Mouse (Mus musculus): ENCODE results near the gene Hecw2.

DNA sequence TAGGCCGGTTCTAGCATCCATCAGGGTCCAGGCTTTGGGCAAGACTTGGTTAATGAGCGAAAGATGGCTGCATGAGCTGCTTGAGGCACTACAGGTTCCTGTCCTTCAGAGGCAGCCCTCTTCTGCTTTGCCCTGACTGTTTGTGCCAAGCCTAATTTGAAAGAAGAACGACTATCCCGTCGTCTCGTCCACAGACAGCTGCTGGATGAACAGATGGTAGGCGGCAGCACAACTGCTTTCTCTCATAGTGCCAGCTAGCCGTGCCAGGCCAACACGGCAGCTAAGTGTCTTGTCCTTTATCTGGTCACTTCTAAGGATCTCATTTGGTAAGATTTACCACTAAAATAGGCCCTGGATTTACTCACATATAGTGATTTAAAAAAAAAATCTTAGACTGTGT, 365.9 kb downstream of the Hecw2 start:
- TF ChIP-seq CTCF (conservative IDR thresholded peaks at IDR 0.05; ENCODE audit: low read length): no peak
- no peak for TF ChIP-seq POU5F1 (IDR thresholded peaks at IDR 0.05; ENCODE audit: borderline replicate concordance, low read length)
